Mouse (Mus musculus) lung, postnatal 0 days (tissue): Measurements from ENCODE around the gene Gm37240. TPM values are rescaled to one million over a fixed set of nuclear protein-coding genes. Genes with fewer than 3 reads are reported as not detected.

Source experiments
- ATAC-seq: fragments of 200-750 bp; cut with Nextera tagmentation; 2 replicates; pipeline ENCODE4 v1.8.0; 2017; ENCODE audit warnings: moderate library complexity
- DNase-seq: peaks from one replicate; pipeline ENCODE4 v3.0.0-alpha.2; 2016; ENCODE audit warnings: low spot score
- H3K27ac ChIP-seq: fragments of 300-500 bp; sonication (generic); 2 replicates; pipeline ENCODE4 v1.5.1; 2014; ENCODE audit warnings: antibody characterized with exemption, mild to moderate bottlenecking, low read length, mixed read lengths
- H3K27me3 ChIP-seq: fragments of 300-500 bp; sonication (generic); replicated peaks from 2 replicates; pipeline ENCODE4 v1.6.1; 2014; ENCODE audit warnings: low read length, mixed read lengths; ENCODE audit not compliant: insufficient read depth
- H3K36me3 ChIP-seq: fragments of 300-500 bp; sonication (generic); 2 replicates; pipeline ENCODE4 v1.6.1; 2014; ENCODE audit warnings: low read length, mixed read lengths; ENCODE audit not compliant: insufficient read depth
- H3K4me1 ChIP-seq: fragments of 300-500 bp; sonication (generic); 2 replicates; pipeline ENCODE4 v1.6.1; 2014; ENCODE audit warnings: antibody characterized with exemption, low read depth, low read length, mixed read lengths; ENCODE audit not compliant: insufficient read depth
- H3K4me2 ChIP-seq: fragments of 300-500 bp; sonication (generic); replicated peaks from 2 replicates; pipeline ENCODE4 v1.6.1; 2014; ENCODE audit warnings: low read depth, mild to moderate bottlenecking, low read length, moderate library complexity, mixed read lengths
- H3K4me3 ChIP-seq: fragments of 300-500 bp; sonication (generic); 2 replicates; pipeline ENCODE4 v1.5.1; 2014; ENCODE audit warnings: low read depth, low read length
- H3K9ac ChIP-seq: fragments of 300-500 bp; sonication (generic); replicated peaks from 2 replicates; pipeline ENCODE4 v1.6.1; 2014; ENCODE audit warnings: low read depth, mild to moderate bottlenecking
- H3K9me3 ChIP-seq: fragments of 300-500 bp; sonication (generic); 2 replicates; pipeline ENCODE4 v1.6.1; 2016; ENCODE audit warnings: low read length, mixed read lengths
- CTCF ChIP-seq: IDR thresholded peaks from 2 replicates; pipeline ENCODE4 v1.5.1; 2016; ENCODE audit warnings: antibody characterized with exemption, mild to moderate bottlenecking
- EP300 ChIP-seq: IDR thresholded peaks from 2 replicates; pipeline ENCODE4 v1.6.1; 2016; ENCODE audit warnings: antibody characterized with exemption, mild to moderate bottlenecking, control low read depth
- WGBS: fragments of 180-500 bp; shearing (Covaris S2); extraction: QIAGEN DNeasy Blood & Tissue Kit; methylation state at CpG from one replicate; pipeline ENCODE4 v1.1.7; 2014; 5-methylcytosine and 5-hydroxymethylcytosine counted together
- polyA plus RNA-seq: library from polyadenylated mRNA; unstranded; fragments of >200 nt; fragmentation: Nextera tagmentation; extraction: Ambion mirVana; gene quantifications from 2 replicates; pipeline ENCODE4 v1.2.1, GENCODE M21; 2015

Gm37240 gene
- polyA plus RNA-seq, 1 experiment from 2014 or later: 8.9 TPM

DNA sequence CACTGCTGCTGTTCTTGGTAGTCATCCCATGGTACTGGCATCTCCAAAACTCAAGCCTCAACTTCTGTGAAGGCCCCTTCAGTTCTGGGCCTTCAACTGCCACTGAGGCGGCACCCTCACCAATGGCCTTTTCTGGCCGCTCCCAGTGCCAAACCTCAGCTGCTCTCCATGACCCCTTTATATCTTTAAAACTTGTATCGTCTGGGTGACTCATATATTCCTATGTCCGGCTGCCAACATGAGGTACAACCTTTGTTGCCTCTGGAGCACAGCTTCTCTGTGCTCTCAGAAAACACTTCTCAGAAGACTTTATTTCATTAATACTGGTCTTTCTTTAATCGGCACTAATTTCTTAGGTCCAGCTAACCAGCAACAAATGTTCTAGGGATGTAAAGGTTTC, 996.3 kb downstream of the Gm37240 start:
- Histone ChIP-seq H3K4me3 (no peak overlapping the region), H3K36me3 (no peaks in the 10 kb centered on the region), H3K9me3 (no peaks in the 10 kb centered on the region), H3K27ac (no peak overlapping the region), H3K9ac (no peak overlapping the region), H3K27me3 (no peaks in the 10 kb centered on the region), H3K4me2 (no peak overlapping the region), H3K4me1 (no peaks in the 10 kb centered on the region)
- no peak for TF ChIP-seq CTCF
- TF ChIP-seq EP300: no peak
- WGBS: 95% methylated on average over 5 of the region's 5 CpGs
- ATAC-seq (no peak), DNase-seq (no peak)

DNA sequence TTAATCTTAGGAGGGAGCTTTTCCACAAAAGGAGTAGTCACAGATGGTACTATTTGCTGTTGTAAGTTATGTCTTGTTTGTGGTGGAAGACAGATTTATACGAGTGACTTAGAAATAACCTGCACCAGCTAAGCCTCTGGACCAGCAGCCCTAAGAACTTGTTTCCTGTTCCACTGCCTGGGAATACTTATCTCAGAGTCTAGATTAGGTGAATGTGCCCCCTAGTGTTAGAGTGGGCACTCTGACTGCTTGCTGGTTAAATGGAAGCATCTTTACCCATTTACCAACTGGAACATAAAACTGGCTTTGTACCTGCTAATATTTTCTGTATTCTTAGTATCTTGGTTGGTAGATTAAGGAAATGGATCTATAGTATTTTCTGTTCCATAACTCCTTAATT, 997.7 kb downstream of the Gm37240 start:
- no peaks in the 10 kb centered on the region for H3K36me3 ChIP-seq
- H3K4me2 ChIP-seq: no peak overlapping the region
- H3K4me1 ChIP-seq: no peaks in the 10 kb centered on the region
- no peaks in the 10 kb centered on the region for H3K9me3 ChIP-seq
- WGBS: 33% methylated on average over 1 of the region's 1 CpGs
- no peaks in the 10 kb centered on the region for H3K27me3 ChIP-seq
- no peak overlapping the region for H3K9ac ChIP-seq
- H3K4me3 ChIP-seq: no peak overlapping the region
- DNase-seq: peak; percentile 79
- peak; percentile 62 for ATAC-seq
- no peak overlapping the region for H3K27ac ChIP-seq
- TF ChIP-seq CTCF: peak; percentile 78
- TF ChIP-seq EP300: no peak

- Histone ChIP-seq H3K27me3 (no peaks in the 10 kb centered on the region), H3K9me3 (no peaks in the 10 kb centered on the region), H3K36me3 (no peaks in the 10 kb centered on the region), H3K27ac (no peak overlapping the region), H3K4me2 (peak overlapping the region; percentile 27; the same call in 1 of the 2 replicates), H3K9ac (no peak overlapping the region), H3K4me1 (peaks cover 10% of the 10 kb centered on the region; the same call in 1 of the 2 replicates), H3K4me3 (no peak overlapping the region)
- peak; percentile 49 for DNase-seq
- no peak for TF ChIP-seq CTCF
- no peak for TF ChIP-seq EP300
- WGBS: 18% methylated on average over 11 of the region's 11 CpGs
- peak; percentile 74 for ATAC-seq
These were observed 1003.4 kb downstream of the Gm37240 start for GRCm38 (mm10) chr3:84883817-84884483.

- 48% methylated on average over 4 of the region's 4 CpGs for WGBS
- Histone ChIP-seq H3K4me2 (no peak overlapping the region), H3K4me1 (no peaks in the 10 kb centered on the region), H3K9ac (no peak overlapping the region), H3K9me3 (no peaks in the 10 kb centered on the region), H3K27me3 (no peaks in the 10 kb centered on the region), H3K4me3 (no peak overlapping the region), H3K36me3 (no peaks in the 10 kb centered on the region), H3K27ac (no peak overlapping the region)
- DNase-seq (peak; percentile 52), ATAC-seq (peak; percentile 69)
- TF ChIP-seq CTCF: no peak
- TF ChIP-seq EP300: peak; percentile 32; the same call in 1 of the 2 replicates
These were observed 1011.1 kb downstream of the Gm37240 start for GRCm38 (mm10) chr3:84876211-84876610.

DNA sequence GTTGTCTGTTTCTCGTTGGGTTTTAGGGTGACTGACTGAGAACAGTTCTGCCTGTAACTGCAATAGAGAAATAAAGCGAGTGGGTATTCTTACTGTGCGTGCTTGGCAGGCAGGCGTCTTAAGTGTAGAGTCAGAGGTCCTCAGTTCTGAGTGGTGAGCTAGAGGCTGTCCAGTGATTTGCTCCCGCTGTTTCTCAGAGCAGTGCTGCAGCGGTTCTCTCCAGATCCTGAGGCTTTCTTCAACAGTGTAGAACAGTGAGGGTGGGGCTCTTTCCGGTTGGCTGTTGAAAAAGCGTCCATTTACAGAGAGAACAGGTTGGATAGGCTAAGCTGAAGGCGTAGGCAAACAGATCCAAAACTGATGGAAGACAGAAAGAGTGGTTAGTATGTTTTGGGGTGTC, 1012.0 kb downstream of the Gm37240 start:
- ATAC-seq (peak; percentile 86), DNase-seq (peak; percentile 61)
- TF ChIP-seq CTCF: no peak
- no peak for TF ChIP-seq EP300

DNA sequence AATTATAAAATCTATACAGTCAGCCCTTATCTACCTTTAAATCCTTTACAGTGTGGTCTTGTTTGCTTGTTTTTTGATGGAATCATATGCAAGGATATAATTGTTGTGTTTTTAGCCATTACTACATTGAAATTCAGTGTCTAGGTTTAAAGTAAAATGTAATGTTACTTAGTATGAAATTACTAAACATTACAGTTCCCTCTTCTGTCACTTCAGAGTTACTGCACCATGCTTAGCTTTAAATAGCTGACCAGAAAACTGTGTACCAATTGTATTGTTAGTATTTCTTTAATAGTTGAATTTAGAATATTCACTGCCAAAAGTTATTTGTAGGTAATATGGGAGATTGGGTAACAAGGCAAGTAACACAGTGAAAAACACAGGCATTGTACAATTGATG, 1017.2 kb downstream of the Gm37240 start:
- Histone ChIP-seq H3K4me3 (no peak overlapping the region), H3K27me3 (no peaks in the 10 kb centered on the region), H3K9ac (no peak overlapping the region), H3K27ac (no peak overlapping the region), H3K4me1 (peaks cover 3% of the 10 kb centered on the region; the same call in 1 of the 2 replicates), H3K36me3 (no peaks in the 10 kb centered on the region), H3K9me3 (no peaks in the 10 kb centered on the region), H3K4me2 (no peak overlapping the region)
- DNase-seq (peak; percentile 31), ATAC-seq (no peak)
- TF ChIP-seq CTCF (peak; percentile 51), EP300 (no peak)

More for the DNA sequence above, 1012.0 kb downstream of the Gm37240 start:
- Histone ChIP-seq H3K27ac (0 out of 2 replicates have a peak overlapping the region, but pooled peaks have one; percentile 20), H3K9me3 (no peaks in the 10 kb centered on the region), H3K36me3 (no peaks in the 10 kb centered on the region), H3K4me2 (peak overlapping the region; percentile 8; the same call in 1 of the 2 replicates), H3K27me3 (no peaks in the 10 kb centered on the region), H3K9ac (no peak overlapping the region), H3K4me3 (0 out of 2 replicates have a peak overlapping the region, but pooled peaks have one; percentile 5), H3K4me1 (no peaks in the 10 kb centered on the region)
- 49% methylated on average over 9 of the region's 9 CpGs for WGBS
